Mouse (Mus musculus) bone marrow macrophage, adult 2 months (primary cell): ENCODE data around the gene Zfp580. TPM values are rescaled to one million over a fixed set of nuclear protein-coding genes. Genes with fewer than 3 reads are reported as not detected.
A peak's percentile ranks its signal among the peaks of the same experiment; 100 is the strongest.

Experiments
- H3K27ac ChIP-seq: 2 replicates; pipeline ENCODE4 v1.5.1; 2012; ENCODE audit warnings: low read depth, low read length; ENCODE audit not compliant: insufficient read depth
- H3K4me1 ChIP-seq: 2 replicates; pipeline ENCODE4 v1.6.1; 2012; ENCODE audit warnings: low read length; ENCODE audit not compliant: control insufficient read depth, insufficient read depth
- H3K4me3 ChIP-seq: 2 replicates; pipeline ENCODE4 v1.5.1; 2012; ENCODE audit warnings: mild to moderate bottlenecking, low read length, moderate library complexity; ENCODE audit not compliant: insufficient read depth
- CTCF ChIP-seq: IDR thresholded peaks from 2 replicates; pipeline ENCODE4 v1.5.1; 2012; ENCODE audit warnings: low read depth, mild to moderate bottlenecking, low read length, moderate library complexity
- POLR2A ChIP-seq: IDR thresholded peaks from 2 replicates; pipeline ENCODE4 v1.6.1; 2012; ENCODE audit warnings: mild to moderate bottlenecking, low read depth, low read length, borderline replicate concordance
- polyA plus RNA-seq: library from polyadenylated mRNA; stranded (reverse); fragments of >200 nt; gene quantifications from 2 replicates; pipeline ENCODE4 v1.2.4, GENCODE M21; 2012; ENCODE audit not compliant: missing spikeins, insufficient read depth, insufficient read length

The Zfp580 gene
- polyA plus RNA-seq, 1 experiment = 7.7 TPM

- Histone ChIP-seq H3K4me3 (no peak overlapping the region), H3K27ac (no peak overlapping the region), H3K4me1 (peaks cover 8% of the 10 kb centered on the region)
- TF ChIP-seq CTCF = no peak
- TF ChIP-seq POLR2A = no peak
These were observed 15.7 kb upstream of the Zfp580 start for GRCm38 (mm10) chr7:5035628-5036027.

GRCm38 (mm10) chr7:5036136-5036535, 15.2 kb upstream of the Zfp580 start:
- Histone ChIP-seq H3K4me3 (no peak overlapping the region), H3K27ac (no peak overlapping the region), H3K4me1 (peaks cover 8% of the 10 kb centered on the region)
- TF ChIP-seq CTCF (no peak), POLR2A (no peak)

- Histone ChIP-seq H3K4me1 (peaks cover 8% of the 10 kb centered on the region), H3K4me3 (no peak overlapping the region), H3K27ac (no peak overlapping the region)
- no peak for TF ChIP-seq POLR2A
- TF ChIP-seq CTCF = no peak
These were observed 14.3 kb upstream of the Zfp580 start for GRCm38 (mm10) chr7:5037026-5037425.

GRCm38 (mm10) chr7:5037467-5037866, 13.9 kb upstream of the Zfp580 start:
- no peak for TF ChIP-seq CTCF
- TF ChIP-seq POLR2A = no peak
- no peak overlapping the region for H3K27ac ChIP-seq
- H3K4me3 ChIP-seq = no peak overlapping the region
- peaks cover 8% of the 10 kb centered on the region for H3K4me1 ChIP-seq

GRCm38 (mm10) chr7:5038109-5038732, 13.1 kb upstream of the Zfp580 start, which contains the start of gene Zfp784:
Gene Zfp784, minus strand, starts transcription at chr7:5038446.
- Histone ChIP-seq H3K27ac (peak within 1 kb of the TSS; percentile 77), H3K4me1 (peaks cover 8% of the 10 kb centered on the region), H3K4me3 (peak within 1 kb of the TSS; percentile 72)
- TF ChIP-seq CTCF (no peak), POLR2A (no peak)

- Histone ChIP-seq H3K4me3 (peak overlapping the region; percentile 72), H3K4me1 (peaks cover 8% of the 10 kb centered on the region), H3K27ac (no peak overlapping the region)
- TF ChIP-seq CTCF = no peak
- TF ChIP-seq POLR2A = no peak
These were observed 12.4 kb upstream of the Zfp580 start for GRCm38 (mm10) chr7:5038940-5039339.

GRCm38 (mm10) chr7:5044981-5045380, 6.4 kb upstream of the Zfp580 start:
- Histone ChIP-seq H3K4me1 (no peaks in the 10 kb centered on the region), H3K4me3 (no peak overlapping the region), H3K27ac (no peak overlapping the region)
- TF ChIP-seq POLR2A (no peak), CTCF (no peak)

- Histone ChIP-seq H3K4me3 (no peak overlapping the region), H3K27ac (no peak overlapping the region), H3K4me1 (peaks cover 6% of the 10 kb centered on the region)
- TF ChIP-seq POLR2A = no peak
- no peak for TF ChIP-seq CTCF
These were observed 5.2 kb upstream of the Zfp580 start for GRCm38 (mm10) chr7:5046112-5046511.

- no peak overlapping the region for H3K4me3 ChIP-seq
- no peak overlapping the region for H3K27ac ChIP-seq
- peaks cover 6% of the 10 kb centered on the region for H3K4me1 ChIP-seq
- TF ChIP-seq POLR2A (no peak), CTCF (no peak)
These were observed 4.0 kb upstream of the Zfp580 start for GRCm38 (mm10) chr7:5047313-5047712.

GRCm38 (mm10) chr7:5052438-5052837, 1.1 kb downstream of the Zfp580 start:
- Histone ChIP-seq H3K4me1 (peaks cover 18% of the 10 kb centered on the region), H3K4me3 (peak overlapping the region; percentile 69)
- TF ChIP-seq POLR2A = no peak
- TF ChIP-seq CTCF = no peak

GRCm38 (mm10) chr7:5052931-5053343, 1.6 kb downstream of the Zfp580 start:
- peak overlapping the region; percentile 69 for H3K4me3 ChIP-seq
- H3K27ac ChIP-seq = no peak overlapping the region
- H3K4me1 ChIP-seq = peaks cover 23% of the 10 kb centered on the region
- no peak for TF ChIP-seq CTCF
- TF ChIP-seq POLR2A = no peak

More at GRCm38 (mm10) chr7:5052438-5052837, 1.1 kb downstream of the Zfp580 start:
- no peak overlapping the region for H3K27ac ChIP-seq
